Mouse (Mus musculus) heart, postnatal 14 days (tissue): ENCODE measurements at regions not wholly inside any gene's neighbourhood (a gene's known extent, or its start where the extent isn't known, plus 50 kb on each side); places are given as distances from the start of the nearest gene placed in this dataset.

Experiments used
- DNase-seq, 2 experiments: peaks; one replicate each; pipeline ENCODE4 v3.0.0; 2021 to 2022
- intact Hi-C: fragments of 180-260 bp; cut with DNase I; formaldehyde crosslinking; loops from one replicate; pipeline ENCODE4 v1.15.1; 2025

DNA sequence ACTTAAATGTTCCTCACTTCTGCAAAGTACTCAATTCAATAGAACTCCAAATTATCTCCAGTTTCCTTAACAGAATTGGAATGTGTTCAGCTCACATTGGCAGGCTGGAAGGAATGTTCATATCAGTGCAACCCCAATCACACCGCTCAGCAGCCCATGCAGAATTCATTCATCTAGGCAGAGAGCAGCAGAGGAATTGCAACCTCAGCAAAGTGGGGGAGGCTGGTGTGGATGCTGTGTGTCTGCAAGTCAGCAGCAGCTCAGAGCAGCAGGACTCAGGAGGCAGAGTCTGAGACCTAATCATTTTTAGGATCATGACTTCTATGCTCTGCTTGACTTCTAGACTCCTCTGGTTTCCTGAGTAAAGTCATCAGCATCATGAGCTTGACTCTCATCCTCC lies 100.7 kb upstream of the Chrna7 start:
- DNase-seq: no peak
- intact Hi-C loops: no loop called here

DNA sequence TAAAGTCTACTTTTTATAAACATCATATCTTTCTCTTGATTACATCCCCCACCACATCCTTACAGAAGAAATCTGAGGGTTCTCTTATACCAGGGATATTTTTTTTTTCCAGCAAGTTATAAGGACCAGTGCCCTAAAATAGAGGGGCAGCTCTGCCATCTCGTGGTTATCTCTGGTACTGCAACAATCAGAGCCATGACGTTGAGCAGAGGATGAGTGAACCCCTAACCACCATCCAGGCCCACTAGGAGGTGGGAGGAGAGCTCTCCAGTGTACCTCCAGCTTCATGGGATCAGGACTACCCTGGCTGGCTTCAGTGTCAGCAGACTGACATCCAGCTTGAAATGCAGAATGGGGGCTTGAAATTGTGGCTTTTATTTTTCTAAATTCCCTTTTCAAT lies 107.2 kb upstream of the Chrna7 start:
- intact Hi-C loops: loop anchor here (2.0 kb wide), 1 partner anchor 395 kb away; no protein-coding TSS in a partner anchor
- peak; percentile 25 to 59 for DNase-seq

GRCm38 (mm10) chr7:63321171-63321570 lies 108.8 kb upstream of the Chrna7 start:
- DNase-seq: no peak

DNA sequence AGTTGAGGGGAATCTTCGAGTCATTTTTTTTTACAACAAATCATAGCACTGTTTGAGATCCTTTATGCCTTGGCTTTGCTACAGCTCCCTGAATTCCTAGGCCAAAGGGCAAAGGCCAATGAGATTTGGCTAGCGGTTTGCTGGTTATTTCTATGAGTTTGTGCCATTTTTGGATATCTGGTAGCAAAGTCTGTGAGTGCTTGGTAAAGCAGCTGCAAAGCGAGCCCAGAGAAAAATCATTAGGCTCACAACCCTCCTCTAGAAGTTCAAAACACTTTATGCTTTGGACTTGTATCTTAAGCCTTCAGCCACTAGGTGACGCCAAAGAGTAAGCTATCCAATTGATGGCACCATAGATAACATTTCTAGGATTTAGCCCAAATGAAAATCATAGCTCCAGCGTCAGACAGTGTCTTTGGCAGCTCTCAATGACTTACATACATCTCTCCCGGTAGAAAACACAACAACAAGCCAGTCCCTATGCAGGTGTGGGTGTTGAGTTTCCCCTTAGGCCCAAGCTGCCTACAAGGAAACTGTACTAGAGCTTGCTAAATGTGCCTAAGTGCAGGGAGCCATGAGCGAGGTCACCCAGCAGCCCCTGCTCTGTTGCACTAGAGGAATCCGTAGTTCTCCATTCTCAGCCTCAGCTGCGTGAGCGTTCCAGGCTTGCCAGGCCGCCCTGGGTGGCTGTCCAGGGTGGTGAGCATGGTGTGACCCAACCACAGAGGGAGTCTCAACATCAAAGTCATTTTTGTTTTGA lies 109.8 kb upstream of the Chrna7 start:
- DNase-seq: peak in 1 of 2 experiments; percentile 7
- intact Hi-C loops: loop anchor here (5.0 kb wide), 1 partner anchor 350 kb away; no protein-coding TSS in a partner anchor

More at GRCm38 (mm10) chr7:63321171-63321570, 108.8 kb upstream of the Chrna7 start:
- intact Hi-C loops: loop anchor here (5.0 kb wide), 1 partner anchor 351 kb away; no protein-coding TSS in a partner anchor

DNA sequence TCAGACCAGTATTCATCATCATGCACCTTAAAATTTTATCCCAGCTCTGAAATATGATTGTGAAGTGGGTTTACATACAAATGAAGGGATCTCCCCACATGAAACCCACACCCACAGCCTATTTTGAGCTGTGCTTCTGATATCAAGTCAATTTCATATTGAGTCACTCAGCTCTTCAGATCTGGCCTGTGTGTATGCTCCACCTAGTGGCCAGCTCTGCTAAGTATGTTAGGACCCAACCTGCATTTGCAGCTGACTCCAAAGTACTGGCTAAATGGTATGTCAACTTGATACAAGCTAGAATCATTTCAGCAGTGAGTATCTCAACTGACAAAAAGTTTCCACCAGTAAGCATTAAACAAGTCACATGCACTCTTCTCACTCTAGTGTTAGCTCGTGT lies 109.4 kb upstream of the Otud7a start:
- intact Hi-C loops: no loop called here
- peak in 1 of 2 experiments; percentile 14 for DNase-seq

DNA sequence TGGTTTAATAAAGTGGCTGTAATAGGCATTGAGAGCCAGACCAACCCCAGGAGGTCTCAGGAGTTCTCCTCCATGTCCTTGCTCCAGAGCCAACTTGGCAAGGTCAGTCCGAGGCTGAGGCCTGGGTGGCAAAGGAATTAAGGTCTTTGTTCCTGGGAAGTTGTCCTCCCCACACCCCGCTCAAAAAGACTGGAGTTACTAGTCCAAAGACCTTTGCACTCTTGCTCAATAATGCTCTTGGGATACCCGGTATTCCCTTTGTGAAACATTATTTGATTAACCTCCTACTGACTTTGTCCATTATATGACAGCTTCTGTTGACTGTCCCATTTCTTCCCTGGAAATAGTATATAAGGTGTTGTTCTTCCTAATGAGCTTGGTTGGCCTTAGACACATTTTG lies 108.5 kb upstream of the Otud7a start:
- DNase-seq: no peak
- intact Hi-C loops: no loop called here

- DNase-seq: no peak
- intact Hi-C loops: no loop called here
Measured at GRCm38 (mm10) chr7:63341716-63342115, 102.8 kb upstream of the Otud7a start.

DNA sequence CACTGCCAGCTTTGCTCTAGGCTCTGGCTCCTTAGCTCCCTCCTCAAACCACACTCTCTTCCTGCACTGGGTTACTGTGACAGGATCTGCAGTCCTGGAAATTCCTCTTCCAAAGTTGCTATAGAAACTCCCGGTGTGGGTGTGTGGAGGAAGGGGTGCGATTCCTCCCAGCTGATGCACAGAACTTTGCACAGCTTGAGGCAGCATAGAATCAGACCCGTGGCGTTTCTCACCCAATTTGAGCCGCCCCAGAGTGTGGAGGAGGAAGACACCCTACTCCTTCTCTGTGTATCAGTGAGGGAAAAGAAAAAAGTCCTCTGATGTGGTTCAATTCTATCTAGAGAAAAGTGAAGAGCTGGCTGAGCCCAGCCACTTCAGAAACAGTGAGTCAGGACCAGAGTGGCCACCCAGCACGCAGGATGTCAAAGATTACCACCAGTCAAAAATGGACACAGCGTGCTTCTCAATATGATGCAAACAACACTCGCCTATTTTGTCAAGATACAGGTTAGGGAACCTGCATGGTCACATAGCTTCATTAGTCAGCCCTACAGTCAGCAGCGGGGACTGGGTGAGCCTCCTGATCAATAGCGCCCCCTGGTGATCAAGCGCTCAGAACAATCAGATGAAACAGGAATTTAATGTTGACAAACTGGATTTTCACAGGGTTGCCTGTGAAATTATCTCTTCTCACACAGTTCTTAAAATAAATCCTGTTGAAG lies 98.7 kb upstream of the Otud7a start:
- intact Hi-C loops: no loop called here
- peak in 1 of 2 experiments; percentile 17 for DNase-seq

- DNase-seq: no peak
- intact Hi-C loops: no loop called here
Measured at GRCm38 (mm10) chr7:63346393-63346730, 98.2 kb upstream of the Otud7a start.
